Mouse (Mus musculus): ENCODE results near the gene Mast3. TPM values are rescaled to one million over a fixed set of nuclear protein-coding genes. Genes with fewer than 3 reads are reported as not detected.

The Mast3 gene
- polyA plus RNA-seq, 2 experiments, result 14.4 to 37.2 TPM

DNA sequence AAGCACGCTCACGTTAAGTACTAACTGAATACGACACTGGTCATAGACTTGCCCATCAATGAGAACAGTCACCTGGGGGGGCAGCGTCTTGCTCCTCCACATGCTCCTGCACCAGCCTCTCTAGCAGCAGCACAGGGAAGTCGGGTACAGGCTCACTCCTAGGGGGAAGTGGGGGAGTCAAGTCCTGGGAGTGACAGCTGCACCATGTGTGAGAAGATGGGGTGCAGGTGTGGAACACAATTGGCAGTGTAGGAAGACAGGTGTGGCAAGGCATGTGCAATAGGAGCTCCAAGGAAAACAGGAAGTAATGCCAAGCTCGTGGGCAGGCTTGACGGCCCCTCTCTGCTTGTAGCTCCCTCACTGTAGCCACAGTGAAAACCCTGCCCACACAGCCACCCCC, 33.6 kb downstream of the Mast3 start:
- peaks cover 65% of the 10 kb centered on the region for H3K36me3 ChIP-seq (ENCODE audit: control insufficient read depth, insufficient read depth, low read length)
- no peak for TF ChIP-seq POLR2A (IDR thresholded peaks at IDR 0.05; ENCODE audit: borderline replicate concordance, extremely low read depth, insufficient read depth, insufficient read length)
- WGBS, result 82% methylated on average over 7 of the region's 7 CpGs
- no peaks in the 10 kb centered on the region for H3K9me3 ChIP-seq (ENCODE audit: control insufficient read depth, low read length)
- H3K27ac ChIP-seq (replicated peaks; ENCODE audit: low read depth, low read length), result no peak overlapping the region
- no peak overlapping the region for H3K4me3 ChIP-seq (replicated peaks; ENCODE audit: low read length)
- H3K27me3 ChIP-seq (ENCODE audit: control insufficient read depth, insufficient read depth, low read length), result no peaks in the 10 kb centered on the region
- no peak for DNase-seq (ENCODE audit: low spot score)
- no peak overlapping the region for H3K9ac ChIP-seq (ENCODE audit: low read depth, low read length, severe bottlenecking)
- no peak overlapping the region for H3K4me2 ChIP-seq (replicated peaks; ENCODE audit: low read depth, low read length, severe bottlenecking)
- ATAC-seq (ENCODE audit: low FRiP score, low read depth), result no peak
- H3K4me1 ChIP-seq (ENCODE audit: control insufficient read depth, insufficient read depth, low read length), result peaks cover 35% of the 10 kb centered on the region

- H3K4me2 ChIP-seq (replicated peaks; ENCODE audit: low read depth, low read length, severe bottlenecking), result no peak overlapping the region
- H3K36me3 ChIP-seq (ENCODE audit: control insufficient read depth, insufficient read depth, low read length), result peaks cover 65% of the 10 kb centered on the region
- TF ChIP-seq POLR2A (IDR thresholded peaks at IDR 0.05; ENCODE audit: borderline replicate concordance, extremely low read depth, insufficient read depth, insufficient read length), result no peak
- H3K4me1 ChIP-seq (ENCODE audit: control insufficient read depth, insufficient read depth, low read length), result peaks cover 38% of the 10 kb centered on the region
- no peaks in the 10 kb centered on the region for H3K27me3 ChIP-seq (ENCODE audit: control insufficient read depth, insufficient read depth, low read length)
- no peaks in the 10 kb centered on the region for H3K9me3 ChIP-seq (ENCODE audit: control insufficient read depth, low read length)
- H3K9ac ChIP-seq (ENCODE audit: low read depth, low read length, severe bottlenecking), result no peak overlapping the region
- ATAC-seq (ENCODE audit: low FRiP score, low read depth), result no peak
- H3K4me3 ChIP-seq (replicated peaks; ENCODE audit: low read length), result no peak overlapping the region
- no peak overlapping the region for H3K27ac ChIP-seq (replicated peaks; ENCODE audit: low read depth, low read length)
- DNase-seq (ENCODE audit: low spot score), result no peak
- WGBS, result 98% methylated on average over 13 of the region's 13 CpGs
These were observed 34.1 kb downstream of the Mast3 start for GRCm38 (mm10) chr8:70770748-70771147.

DNA sequence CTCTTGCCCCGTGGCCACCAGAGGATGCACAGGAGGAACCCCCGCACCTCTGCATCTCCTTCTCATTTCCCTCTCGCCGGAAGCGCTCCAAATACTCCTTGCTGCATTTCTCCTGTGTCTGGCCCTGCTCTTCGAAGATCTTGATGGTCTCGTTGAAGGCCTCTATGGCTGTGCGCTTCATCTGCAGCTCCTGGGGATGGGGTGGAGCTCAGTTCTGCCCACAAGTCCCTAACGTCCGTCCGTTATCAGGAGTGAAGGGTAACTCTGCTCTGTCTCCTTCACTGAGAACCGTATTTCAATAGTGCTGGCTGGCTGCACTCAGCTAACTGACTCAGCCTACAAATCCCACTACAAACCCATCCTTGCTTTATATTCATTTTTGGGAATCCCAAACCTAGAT, 35.0 kb downstream of the Mast3 start:
- TF ChIP-seq POLR2A (IDR thresholded peaks at IDR 0.05; ENCODE audit: borderline replicate concordance, extremely low read depth, insufficient read depth, insufficient read length), result no peak
- peaks cover 65% of the 10 kb centered on the region for H3K36me3 ChIP-seq (ENCODE audit: control insufficient read depth, insufficient read depth, low read length)
- no peak overlapping the region for H3K27ac ChIP-seq (replicated peaks; ENCODE audit: low read depth, low read length)
- no peak overlapping the region for H3K4me3 ChIP-seq (replicated peaks; ENCODE audit: low read length)
- H3K4me2 ChIP-seq (replicated peaks; ENCODE audit: low read depth, low read length, severe bottlenecking), result no peak overlapping the region
- DNase-seq (ENCODE audit: low spot score) (no peak), ATAC-seq (ENCODE audit: low FRiP score, low read depth) (no peak)
- peaks cover 32% of the 10 kb centered on the region for H3K4me1 ChIP-seq (ENCODE audit: control insufficient read depth, insufficient read depth, low read length)
- 70% methylated on average over 12 of the region's 12 CpGs for WGBS
- no peaks in the 10 kb centered on the region for H3K9me3 ChIP-seq (ENCODE audit: control insufficient read depth, low read length)
- no peaks in the 10 kb centered on the region for H3K27me3 ChIP-seq (ENCODE audit: control insufficient read depth, insufficient read depth, low read length)
- H3K9ac ChIP-seq (ENCODE audit: low read depth, low read length, severe bottlenecking), result no peak overlapping the region

DNA sequence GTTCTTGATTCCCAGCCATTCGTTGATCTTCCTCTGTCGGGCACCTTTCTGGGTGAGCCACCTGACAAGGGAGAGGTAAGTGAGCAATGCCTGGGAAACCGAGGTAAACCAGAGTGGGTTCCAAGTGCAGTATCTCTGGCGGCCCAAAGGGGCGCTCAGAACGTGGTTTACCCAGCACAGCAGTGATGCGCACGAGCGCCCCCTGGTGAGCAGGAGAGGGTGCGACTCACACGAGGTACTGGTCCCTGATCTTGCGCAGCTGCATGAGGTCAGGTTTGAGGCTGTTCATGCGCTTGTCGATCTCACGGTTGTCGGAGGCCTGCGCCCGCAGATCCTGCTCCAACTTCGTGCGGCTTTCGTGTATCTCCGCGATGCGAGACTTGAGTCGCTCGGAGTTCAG, 35.5 kb downstream of the Mast3 start:
- H3K4me1 ChIP-seq (ENCODE audit: control insufficient read depth, insufficient read depth, low read length), result peaks cover 27% of the 10 kb centered on the region
- TF ChIP-seq POLR2A (IDR thresholded peaks at IDR 0.05; ENCODE audit: borderline replicate concordance, extremely low read depth, insufficient read depth, insufficient read length), result no peak
- no peaks in the 10 kb centered on the region for H3K27me3 ChIP-seq (ENCODE audit: control insufficient read depth, insufficient read depth, low read length)
- ATAC-seq (ENCODE audit: low FRiP score, low read depth), result peak; percentile 72
- H3K27ac ChIP-seq (replicated peaks; ENCODE audit: low read depth, low read length), result no peak overlapping the region
- no peaks in the 10 kb centered on the region for H3K9me3 ChIP-seq (ENCODE audit: control insufficient read depth, low read length)
- H3K36me3 ChIP-seq (ENCODE audit: control insufficient read depth, insufficient read depth, low read length), result peaks cover 60% of the 10 kb centered on the region
- no peak overlapping the region for H3K4me2 ChIP-seq (replicated peaks; ENCODE audit: low read depth, low read length, severe bottlenecking)
- H3K4me3 ChIP-seq (replicated peaks; ENCODE audit: low read length), result no peak overlapping the region
- 5% methylated on average over 26 of the region's 26 CpGs for WGBS
- H3K9ac ChIP-seq (ENCODE audit: low read depth, low read length, severe bottlenecking), result no peak overlapping the region
- DNase-seq (ENCODE audit: low spot score), result peak; percentile 93

DNA sequence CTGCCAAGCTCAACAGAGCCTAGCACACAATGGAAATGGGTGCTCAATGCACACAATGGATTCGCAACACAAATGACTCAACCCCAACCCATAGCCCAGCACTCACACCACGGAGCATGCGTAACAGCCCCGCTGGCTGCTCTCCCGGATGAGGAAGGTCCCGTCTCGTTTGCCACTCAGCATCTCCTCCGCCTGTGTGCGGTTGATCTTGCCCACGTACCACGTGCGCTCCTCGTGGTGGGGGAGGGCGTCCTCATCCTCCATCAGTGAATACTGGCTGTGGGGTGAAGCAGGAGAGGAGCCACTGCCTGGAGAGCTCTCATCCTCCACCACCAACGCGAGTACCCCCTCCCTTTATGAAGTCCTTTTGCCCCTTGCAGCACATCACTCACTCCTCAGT, 35.9 kb downstream of the Mast3 start:
- ATAC-seq (ENCODE audit: low FRiP score, low read depth) (no peak), DNase-seq (ENCODE audit: low spot score) (no peak)
- H3K4me3 ChIP-seq (replicated peaks; ENCODE audit: low read length), result no peak overlapping the region
- no peak overlapping the region for H3K27ac ChIP-seq (replicated peaks; ENCODE audit: low read depth, low read length)
- TF ChIP-seq POLR2A (IDR thresholded peaks at IDR 0.05; ENCODE audit: borderline replicate concordance, extremely low read depth, insufficient read depth, insufficient read length), result no peak
- H3K27me3 ChIP-seq (ENCODE audit: control insufficient read depth, insufficient read depth, low read length), result no peaks in the 10 kb centered on the region
- H3K9ac ChIP-seq (ENCODE audit: low read depth, low read length, severe bottlenecking), result no peak overlapping the region
- peaks cover 24% of the 10 kb centered on the region for H3K4me1 ChIP-seq (ENCODE audit: control insufficient read depth, insufficient read depth, low read length)
- no peak overlapping the region for H3K4me2 ChIP-seq (replicated peaks; ENCODE audit: low read depth, low read length, severe bottlenecking)
- H3K9me3 ChIP-seq (ENCODE audit: control insufficient read depth, low read length), result no peaks in the 10 kb centered on the region
- WGBS, result 88% methylated on average over 16 of the region's 16 CpGs
- H3K36me3 ChIP-seq (ENCODE audit: control insufficient read depth, insufficient read depth, low read length), result peaks cover 56% of the 10 kb centered on the region

DNA sequence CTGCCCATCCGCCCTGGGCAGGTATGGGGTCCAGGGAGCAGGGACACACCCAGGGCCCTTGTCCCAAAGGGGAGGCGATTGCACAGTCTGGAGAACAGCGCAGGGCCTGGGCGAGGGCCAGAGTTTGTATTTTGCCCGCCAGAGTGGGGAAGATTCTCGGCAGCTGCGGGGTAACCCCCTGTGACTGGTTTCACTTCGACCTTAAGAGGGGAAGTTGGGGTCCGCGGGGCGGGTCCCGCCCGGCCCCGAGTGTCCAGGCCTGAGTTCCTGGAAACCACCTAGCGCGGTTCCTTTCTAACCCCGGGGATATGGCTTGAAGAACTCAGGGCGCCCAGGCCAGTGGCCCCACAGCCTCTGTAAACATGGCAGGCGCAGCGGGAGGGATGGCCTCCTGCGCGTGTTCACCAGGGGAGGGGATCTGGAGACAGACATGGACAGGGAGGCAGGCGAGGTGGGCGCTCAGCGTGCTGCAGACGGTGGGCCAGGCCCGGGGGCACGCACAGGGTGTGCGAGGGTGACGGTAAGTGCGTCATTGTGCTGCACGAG, 36.5 kb downstream of the Mast3 start:
- Histone ChIP-seq H3K27ac (replicated peaks; ENCODE audit: low read depth, low read length) (no peak overlapping the region), H3K4me2 (replicated peaks; ENCODE audit: low read depth, low read length, severe bottlenecking) (no peak overlapping the region), H3K9me3 (ENCODE audit: control insufficient read depth, low read length) (no peaks in the 10 kb centered on the region), H3K27me3 (ENCODE audit: control insufficient read depth, insufficient read depth, low read length) (no peaks in the 10 kb centered on the region), H3K4me3 (replicated peaks; ENCODE audit: low read length) (no peak overlapping the region), H3K4me1 (ENCODE audit: control insufficient read depth, insufficient read depth, low read length) (peaks cover 17% of the 10 kb centered on the region), H3K36me3 (ENCODE audit: control insufficient read depth, insufficient read depth, low read length) (peaks cover 50% of the 10 kb centered on the region), H3K9ac (ENCODE audit: low read depth, low read length, severe bottlenecking) (no peak overlapping the region)
- ATAC-seq (ENCODE audit: low FRiP score, low read depth), result no peak
- no peak for TF ChIP-seq POLR2A (IDR thresholded peaks at IDR 0.05; ENCODE audit: borderline replicate concordance, extremely low read depth, insufficient read depth, insufficient read length)
- 96% methylated on average over 32 of the region's 32 CpGs for WGBS
- DNase-seq (ENCODE audit: low spot score), result no peak

Data from limb, embryonic 14.5 days (tissue).